Mouse (Mus musculus) spleen, adult 2 months (tissue): ENCODE results near the gene Tmem37.

Experiments
- CTCF ChIP-seq: fragments of 200-500 bp; IDR thresholded peaks from 2 replicates; pipeline ENCODE4 v1.5.1; 2011; ENCODE audit warnings: mild to moderate bottlenecking, inconsistent platforms; ENCODE audit not compliant: insufficient read depth, insufficient read length, insufficient replicate concordance; ENCODE audit errors: extremely low read depth
- POLR2A ChIP-seq: fragments of 200-500 bp; IDR thresholded peaks from 2 replicates; pipeline ENCODE4 v1.6.1; 2011; ENCODE audit warnings: low read depth, low read length, inconsistent platforms

GRCm38 (mm10) chr1:120111766-120112165 lies 37.9 kb upstream of the Tmem37 start:
- no peak for TF ChIP-seq CTCF
- TF ChIP-seq POLR2A: no peak
